ENCODE assay signal across 7 mouse cellular contexts in genomic region chr12:112665445-112665844, GRCm38 (mm10). TPM values are rescaled to one million over a fixed set of nuclear protein-coding genes. Genes with fewer than 3 reads are reported as not detected.
DNase-seq lines count a peak whose midpoint lies in the region; ATAC-seq and TF ChIP-seq lines count a peak whose summit lies in the region.

No protein-coding gene starts in this region.

- peak overlapping the region; percentile 32 for H3K9ac ChIP-seq in heart, adult 2 months (ENCODE audit: low read depth, low read length)
- no peak overlapping the region for H3K9ac ChIP-seq in limb, embryonic 14.5 days (ENCODE audit: low read depth, low read length, severe bottlenecking)
- H3K9ac ChIP-seq in neural tube, embryonic 15.5 days (replicated peaks): peak overlapping the region; percentile 28

- H3K4me2 ChIP-seq in limb, embryonic 14.5 days (replicated peaks; ENCODE audit: low read depth, low read length, severe bottlenecking): no peak overlapping the region; the same call in 1 of the 2 replicates
- peak overlapping the region; percentile 28 for H3K4me2 ChIP-seq in neural tube, embryonic 15.5 days

- 22% methylated on average over 18 of the region's 18 CpGs for WGBS in heart, adult 2 months
- WGBS in kidney, adult 2 months: 31% methylated on average over 18 of the region's 18 CpGs
- 46% methylated on average over 18 of the region's 18 CpGs for WGBS in limb, embryonic 14.5 days
- WGBS in neural tube, embryonic 15.5 days: 20% methylated on average over 18 of the region's 18 CpGs

- TF ChIP-seq EP300 in heart, adult 2 months (IDR thresholded peaks at IDR 0.05; ENCODE audit: insufficient read depth, low read depth, low read length): no peak

- H3K4me1 ChIP-seq in heart, adult 2 months (ENCODE audit: control insufficient read depth, insufficient read depth, low read length): peaks cover 42% of the 10 kb centered on the region
- no peaks in the 10 kb centered on the region; the same call in 1 of the 2 replicates for H3K4me1 ChIP-seq in kidney, adult 2 months (ENCODE audit: control insufficient read depth, insufficient read depth, low read length)
- peaks cover 63% of the 10 kb centered on the region for H3K4me1 ChIP-seq in limb, embryonic 14.5 days (ENCODE audit: control insufficient read depth, insufficient read depth, low read length)
- peaks cover 94% of the 10 kb centered on the region for H3K4me1 ChIP-seq in neural tube, embryonic 15.5 days

- no peak overlapping the region; the same call in 1 of the 2 replicates for H3K4me3 ChIP-seq in heart, adult 2 months
- H3K4me3 ChIP-seq in kidney, adult 2 months (ENCODE audit: insufficient read depth, low read depth, low read length): no peak overlapping the region
- no peak overlapping the region for H3K4me3 ChIP-seq in limb, embryonic 14.5 days (replicated peaks; ENCODE audit: low read length)
- no peak overlapping the region for H3K4me3 ChIP-seq in neural tube, embryonic 15.5 days (replicated peaks)

- H3K79me2 ChIP-seq in heart, adult 2 months (replicated peaks; ENCODE audit: control insufficient read depth, insufficient read depth, low read length): peaks cover 23% of the 10 kb centered on the region

- intact Hi-C loops in heart, adult 2 months (cut with DNase I): no loop called here

- H3K36me3 ChIP-seq in heart, adult 2 months (ENCODE audit: control insufficient read depth, insufficient read depth, low read length): peaks cover 2% of the 10 kb centered on the region
- H3K36me3 ChIP-seq in kidney, adult 2 months (ENCODE audit: control insufficient read depth, insufficient read depth, low read length): no peaks in the 10 kb centered on the region
- peaks cover 89% of the 10 kb centered on the region for H3K36me3 ChIP-seq in limb, embryonic 14.5 days (ENCODE audit: control insufficient read depth, insufficient read depth, low read length)
- peaks cover 40% of the 10 kb centered on the region for H3K36me3 ChIP-seq in neural tube, embryonic 15.5 days

- H3K27me3 ChIP-seq in heart, adult 2 months (ENCODE audit: control insufficient read depth, insufficient read depth, low read length): no peaks in the 10 kb centered on the region
- H3K27me3 ChIP-seq in kidney, adult 2 months (replicated peaks; ENCODE audit: control insufficient read depth, insufficient read depth, low read length): no peaks in the 10 kb centered on the region
- H3K27me3 ChIP-seq in limb, embryonic 14.5 days (ENCODE audit: control insufficient read depth, insufficient read depth, low read length): no peaks in the 10 kb centered on the region
- no peaks in the 10 kb centered on the region for H3K27me3 ChIP-seq in neural tube, embryonic 15.5 days (replicated peaks)

- DNase-seq in adrenal gland, postnatal 14 days: peak; percentile 84
- peak; percentile 84 to 90 for DNase-seq in cerebellum, postnatal 10 days
- DNase-seq in heart, adult 2 months: peak; percentile 72 to 73
- peak; percentile 63 for DNase-seq in kidney, adult 2 months
- DNase-seq in limb, embryonic 14.5 days (ENCODE audit: low spot score): peak; percentile 55
- DNase-seq in thymus, postnatal 0 days (ENCODE audit: low spot score): no peak

- TF ChIP-seq POLR2A in heart, adult 2 months (IDR thresholded peaks at IDR 0.05; ENCODE audit: insufficient read depth, low read depth, low read length): no peak
- no peak for TF ChIP-seq POLR2A in kidney, adult 2 months (IDR thresholded peaks at IDR 0.05; ENCODE audit: low read depth, low read length)
- no peak for TF ChIP-seq POLR2A in limb, embryonic 14.5 days (IDR thresholded peaks at IDR 0.05; ENCODE audit: borderline replicate concordance, extremely low read depth, insufficient read depth, insufficient read length)

- H3K27ac ChIP-seq in heart, adult 2 months: peak overlapping the region; percentile 45; the same call in 1 of the 2 replicates
- H3K27ac ChIP-seq in kidney, adult 2 months (ENCODE audit: insufficient read depth, low read depth, low read length): no peak overlapping the region
- H3K27ac ChIP-seq in limb, embryonic 14.5 days (replicated peaks; ENCODE audit: low read depth, low read length): peak overlapping the region; percentile 48
- peak overlapping the region; percentile 79 for H3K27ac ChIP-seq in neural tube, embryonic 15.5 days (replicated peaks)

- H3K9me3 ChIP-seq in limb, embryonic 14.5 days (ENCODE audit: control insufficient read depth, low read length): no peaks in the 10 kb centered on the region
- H3K9me3 ChIP-seq in neural tube, embryonic 15.5 days (replicated peaks): no peaks in the 10 kb centered on the region

- TF ChIP-seq CTCF in heart, adult 2 months (IDR thresholded peaks at IDR 0.05): no peak
- TF ChIP-seq CTCF in kidney, adult 2 months (conservative IDR thresholded peaks at IDR 0.05; ENCODE audit: insufficient read depth, insufficient read length, low read depth, low read length): no peak

- ATAC-seq in limb, embryonic 14.5 days (ENCODE audit: low FRiP score, low read depth): no peak
- peak; percentile 21; the same call in 1 of the 2 replicates for ATAC-seq in neural tube, embryonic 15.5 days (ENCODE audit: low FRiP score)

RNA-seq across cellular contexts. Expression of gene Akt1, which starts 9.2 kb away (rescaled TPM):
- 245 and 247 TPM in 2 replicates for total RNA-seq in adrenal gland, postnatal 14 days (2021)
- 100 to 1,000 TPM; 189 to 207 TPM for total RNA-seq in heart, adult 2 months (2021)
- polyA plus RNA-seq in heart, adult 2 months (2012; rRNA removed): 148 and 149 TPM in 2 replicates
- 85.3 and 90.6 TPM in 2 replicates for polyA plus RNA-seq in kidney, adult 2 months (2012; rRNA removed)
- 305 and 332 TPM in 2 replicates for polyA plus RNA-seq in limb, embryonic 14.5 days (2012; rRNA removed)
- polyA plus RNA-seq in limb, embryonic 14.5 days (2014; fragmentation: Nextera tagmentation; extraction: Ambion mirVana): 148 and 181 TPM in 2 replicates
- 70.5 and 120 TPM in 2 replicates for polyA plus RNA-seq in neural tube, embryonic 15.5 days (2015; fragmentation: Nextera tagmentation; extraction: Ambion mirVana)
- 60.8 and 80.4 TPM in 2 replicates for polyA plus RNA-seq in thymus, postnatal 0 days (2015; fragmentation: Nextera tagmentation; extraction: Ambion mirVana)

RNA-seq across cellular contexts. Expression of gene Zbtb42, which starts 13.2 kb away (rescaled TPM):
- 2.8 and 4.6 TPM in 2 replicates for total RNA-seq in adrenal gland, postnatal 14 days (2021)
- 1 to 10 TPM; 4.4 to 5.9 TPM for total RNA-seq in heart, adult 2 months (2021)
- polyA plus RNA-seq in heart, adult 2 months (2012; rRNA removed): 9.5 and 13.6 TPM in 2 replicates
- polyA plus RNA-seq in kidney, adult 2 months (2012; rRNA removed): 10.7 and 12.1 TPM in 2 replicates
- 2.5 and 3.3 TPM in 2 replicates for polyA plus RNA-seq in limb, embryonic 14.5 days (2012; rRNA removed)
- polyA plus RNA-seq in limb, embryonic 14.5 days (2014; fragmentation: Nextera tagmentation; extraction: Ambion mirVana): 1.9 and 2.5 TPM in 2 replicates
- 1.8 and 2.4 TPM in 2 replicates for polyA plus RNA-seq in neural tube, embryonic 15.5 days (2015; fragmentation: Nextera tagmentation; extraction: Ambion mirVana)
- polyA plus RNA-seq in thymus, postnatal 0 days (2015; fragmentation: Nextera tagmentation; extraction: Ambion mirVana): 2.6 and 2.8 TPM in 2 replicates

RNA-seq across cellular contexts. Expression of gene Siva1, which starts 21.0 kb away (rescaled TPM):
- total RNA-seq in adrenal gland, postnatal 14 days (2021): 48.4 and 54.1 TPM in 2 replicates
- 10 to 100 TPM; 32.0 to 38.7 TPM for total RNA-seq in heart, adult 2 months (2021)
- 38.4 and 39.4 TPM in 2 replicates for polyA plus RNA-seq in heart, adult 2 months (2012; rRNA removed)
- polyA plus RNA-seq in kidney, adult 2 months (2012; rRNA removed): 27.7 and 27.8 TPM in 2 replicates
- polyA plus RNA-seq in limb, embryonic 14.5 days (2012; rRNA removed): 179 and 184 TPM in 2 replicates
- 282 and 284 TPM in 2 replicates for polyA plus RNA-seq in limb, embryonic 14.5 days (2014; fragmentation: Nextera tagmentation; extraction: Ambion mirVana)
- polyA plus RNA-seq in neural tube, embryonic 15.5 days (2015; fragmentation: Nextera tagmentation; extraction: Ambion mirVana): 48.0 and 96.7 TPM in 2 replicates
- polyA plus RNA-seq in thymus, postnatal 0 days (2015; fragmentation: Nextera tagmentation; extraction: Ambion mirVana): 174 and 203 TPM in 2 replicates

RNA-seq across cellular contexts. Expression of gene Adssl1, which starts 45.6 kb away (rescaled TPM):
- total RNA-seq in adrenal gland, postnatal 14 days (2021): 34.1 and 37.6 TPM in 2 replicates
- total RNA-seq in heart, adult 2 months (2021): 100 to 1,000 TPM; 150 to 173 TPM
- polyA plus RNA-seq in heart, adult 2 months (2012; rRNA removed): 85.2 and 98.2 TPM in 2 replicates
- polyA plus RNA-seq in kidney, adult 2 months (2012; rRNA removed): 8.1 and 10.4 TPM in 2 replicates
- 11.8 and 18.9 TPM in 2 replicates for polyA plus RNA-seq in limb, embryonic 14.5 days (2012; rRNA removed)
- 13.3 and 15.0 TPM in 2 replicates for polyA plus RNA-seq in limb, embryonic 14.5 days (2014; fragmentation: Nextera tagmentation; extraction: Ambion mirVana)
- polyA plus RNA-seq in neural tube, embryonic 15.5 days (2015; fragmentation: Nextera tagmentation; extraction: Ambion mirVana): 7.6 and 8.6 TPM in 2 replicates
- polyA plus RNA-seq in thymus, postnatal 0 days (2015; fragmentation: Nextera tagmentation; extraction: Ambion mirVana): 10.1 and 10.6 TPM in 2 replicates

RNA-seq across cellular contexts. Expression of gene Cep170b, which starts 54.8 kb away (rescaled TPM):
- 29.1 and 33.0 TPM in 2 replicates for total RNA-seq in adrenal gland, postnatal 14 days (2021)
- 10 to 100 TPM; 10.8 to 11.5 TPM for total RNA-seq in heart, adult 2 months (2021)
- polyA plus RNA-seq in heart, adult 2 months (2012; rRNA removed): 9.6 and 10.7 TPM in 2 replicates
- polyA plus RNA-seq in kidney, adult 2 months (2012; rRNA removed): 63.4 and 75.3 TPM in 2 replicates
- polyA plus RNA-seq in limb, embryonic 14.5 days (2012; rRNA removed): 30.1 and 36.9 TPM in 2 replicates
- 21.3 and 23.6 TPM in 2 replicates for polyA plus RNA-seq in limb, embryonic 14.5 days (2014; fragmentation: Nextera tagmentation; extraction: Ambion mirVana)
- 34.7 and 43.3 TPM in 2 replicates for polyA plus RNA-seq in neural tube, embryonic 15.5 days (2015; fragmentation: Nextera tagmentation; extraction: Ambion mirVana)
- polyA plus RNA-seq in thymus, postnatal 0 days (2015; fragmentation: Nextera tagmentation; extraction: Ambion mirVana): 4.3 and 4.9 TPM in 2 replicates
